Mouse (Mus musculus) small intestine, adult 2 months (tissue): ENCODE results near the gene Asb7.

Experiments
- CTCF ChIP-seq: fragments of 200-500 bp; IDR thresholded peaks from 2 replicates; pipeline ENCODE4 v1.5.1; 2012; ENCODE audit warnings: low read depth, mild to moderate bottlenecking, control low read depth, inconsistent platforms, low read length, moderate library complexity, mixed read lengths; ENCODE audit not compliant: insufficient replicate concordance, insufficient read length; ENCODE audit errors: extremely low read depth
- POLR2A ChIP-seq: fragments of 200-500 bp; IDR thresholded peaks from 2 replicates; pipeline ENCODE4 v1.6.1; 2012; ENCODE audit warnings: low read depth, mild to moderate bottlenecking, control low read depth, inconsistent platforms, low read length, moderate library complexity

DNA sequence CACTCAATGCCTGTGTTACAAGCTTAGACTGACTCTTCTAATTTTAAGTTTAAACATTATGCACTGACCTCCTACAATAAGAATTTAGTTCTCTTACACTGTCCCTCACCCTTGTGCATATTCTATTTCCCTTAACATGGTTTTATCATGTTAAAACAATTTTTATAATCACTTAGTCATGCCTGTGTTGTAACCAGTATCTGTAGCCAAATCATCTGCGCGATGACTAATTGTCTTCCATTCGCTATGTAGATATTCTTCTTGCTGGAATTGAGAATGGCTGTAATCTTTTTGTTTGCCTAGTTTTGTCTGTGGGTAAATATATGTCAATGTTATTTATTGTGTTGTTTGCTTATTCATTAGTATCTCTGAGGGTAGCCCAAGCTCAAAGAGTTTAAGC is 91.5 kb downstream of the Asb7 start:
- TF ChIP-seq POLR2A: no peak
- TF ChIP-seq CTCF: no peak
